Mouse (Mus musculus): Measurements from ENCODE around the gene Olfr566. TPM values are rescaled to one million over a fixed set of nuclear protein-coding genes. Genes with fewer than 3 reads are reported as not detected.

Olfr566 gene
- polyA plus RNA-seq (2016; fragmentation: Nextera tagmentation; extraction: Ambion mirVana), result not detected in 2 replicates

- Histone ChIP-seq H3K27me3 (ENCODE audit: insufficient read depth, poor library complexity, severe bottlenecking) (no peaks in the 10 kb centered on the region), H3K36me3 (no peaks in the 10 kb centered on the region), H3K4me3 (no peak within 1 kb of the TSS), H3K27ac (no peak within 1 kb of the TSS), H3K4me1 (replicated peaks) (no peaks in the 10 kb centered on the region), H3K9me3 (no peaks in the 10 kb centered on the region)
- 82% methylated on average over 1 of the region's 1 CpGs for WGBS
- DNase-seq (ENCODE audit: low spot score), result no peak
Measured at GRCm38 (mm10) chr7:102858665-102859064, at the start of gene Olfr566. Gene Olfr566 (minus strand): TSS chr7:102858765.

- Histone ChIP-seq H3K4me1 (replicated peaks) (no peaks in the 10 kb centered on the region), H3K4me3 (no peak within 1 kb of the TSS), H3K27ac (no peak within 1 kb of the TSS), H3K27me3 (ENCODE audit: insufficient read depth, poor library complexity, severe bottlenecking) (no peaks in the 10 kb centered on the region), H3K36me3 (no peaks in the 10 kb centered on the region), H3K9me3 (no peaks in the 10 kb centered on the region)
- no peak for DNase-seq (ENCODE audit: low spot score)
- 70% methylated on average over 3 of the region's 3 CpGs for WGBS
Measured at GRCm38 (mm10) chr7:102890782-102891181, 32.2 kb upstream of the Olfr566 start, which contains the start of gene Olfr569. Gene Olfr569 (minus strand): TSS chr7:102890882.

- no peaks in the 10 kb centered on the region for H3K4me1 ChIP-seq (replicated peaks)
- DNase-seq (ENCODE audit: low spot score), result no peak
- H3K9me3 ChIP-seq, result no peaks in the 10 kb centered on the region
- H3K27ac ChIP-seq, result no peak within 1 kb of the TSS
- H3K4me3 ChIP-seq, result no peak within 1 kb of the TSS
- H3K27me3 ChIP-seq (ENCODE audit: insufficient read depth, poor library complexity, severe bottlenecking), result no peaks in the 10 kb centered on the region
- H3K36me3 ChIP-seq, result no peaks in the 10 kb centered on the region
Measured at GRCm38 (mm10) chr7:102876822-102877221, 18.3 kb upstream of the Olfr566 start, which contains the start of gene Olfr568. Gene Olfr568 (plus strand): TSS chr7:102877122.

GRCm38 (mm10) chr7:102855807-102856206 is 2.8 kb downstream of the Olfr566 start:
- no peak for DNase-seq (ENCODE audit: low spot score)
- Histone ChIP-seq H3K4me1 (replicated peaks) (no peaks in the 10 kb centered on the region), H3K36me3 (no peaks in the 10 kb centered on the region), H3K27ac (no peak overlapping the region), H3K9me3 (no peaks in the 10 kb centered on the region), H3K27me3 (ENCODE audit: insufficient read depth, poor library complexity, severe bottlenecking) (no peaks in the 10 kb centered on the region), H3K4me3 (no peak overlapping the region)

Other genes with a start within 250 kb of the Olfr566 start
- gene Olfr553, start 240.5 kb downstream of the Olfr566 start, polyA plus RNA-seq (2016; fragmentation: Nextera tagmentation; extraction: Ambion mirVana), result not detected in 2 replicates
- gene Olfr554, start 220.3 kb downstream of the Olfr566 start, polyA plus RNA-seq (2016; fragmentation: Nextera tagmentation; extraction: Ambion mirVana), result not detected in 2 replicates
- gene Olfr555, start 199.9 kb downstream of the Olfr566 start, polyA plus RNA-seq (2016; fragmentation: Nextera tagmentation; extraction: Ambion mirVana), result not detected in 2 replicates
- not detected in 2 replicates for gene Olfr556, start 193.9 kb downstream of the Olfr566 start, polyA plus RNA-seq (2016; fragmentation: Nextera tagmentation; extraction: Ambion mirVana)
- gene Trim68, start 171.4 kb downstream of the Olfr566 start, polyA plus RNA-seq (2016; fragmentation: Nextera tagmentation; extraction: Ambion mirVana), result 9.6 and 9.9 TPM in 2 replicates
- gene Olfr557, start 162.9 kb downstream of the Olfr566 start, polyA plus RNA-seq (2016; fragmentation: Nextera tagmentation; extraction: Ambion mirVana), result not detected in 2 replicates
- gene Olfr558, start 156.6 kb downstream of the Olfr566 start, polyA plus RNA-seq (2016; fragmentation: Nextera tagmentation; extraction: Ambion mirVana), result 0.06 and 0.10 TPM in 2 replicates
- gene Olfr33, start 139.7 kb downstream of the Olfr566 start, polyA plus RNA-seq (2016; fragmentation: Nextera tagmentation; extraction: Ambion mirVana), result not detected in 2 replicates
- not detected in 2 replicates for gene Olfr559, start 131.3 kb downstream of the Olfr566 start, polyA plus RNA-seq (2016; fragmentation: Nextera tagmentation; extraction: Ambion mirVana)
- not detected in 2 replicates for gene Olfr560, start 99.4 kb downstream of the Olfr566 start, polyA plus RNA-seq (2016; fragmentation: Nextera tagmentation; extraction: Ambion mirVana)
- gene Olfr78, start 99.3 kb downstream of the Olfr566 start, polyA plus RNA-seq (2016; fragmentation: Nextera tagmentation; extraction: Ambion mirVana), result 0.07 TPM in 1 of 2 replicates, not detected in the other
- gene Olfr561, start 87.5 kb downstream of the Olfr566 start, polyA plus RNA-seq (2016; fragmentation: Nextera tagmentation; extraction: Ambion mirVana), result 0.24 TPM in 1 of 2 replicates, not detected in the other
- not detected in 2 replicates for gene Olfr564, start 55.3 kb downstream of the Olfr566 start, polyA plus RNA-seq (2016; fragmentation: Nextera tagmentation; extraction: Ambion mirVana)
- gene Olfr568, start 18.4 kb upstream of the Olfr566 start, polyA plus RNA-seq (2016; fragmentation: Nextera tagmentation; extraction: Ambion mirVana), result not detected in 2 replicates
- gene Olfr569, start 32.1 kb upstream of the Olfr566 start, polyA plus RNA-seq (2016; fragmentation: Nextera tagmentation; extraction: Ambion mirVana), result not detected in 2 replicates
- not detected in 2 replicates for gene Olfr570, start 35.8 kb upstream of the Olfr566 start, polyA plus RNA-seq (2016; fragmentation: Nextera tagmentation; extraction: Ambion mirVana)
- gene Olfr571, start 58.8 kb upstream of the Olfr566 start, polyA plus RNA-seq (2016; fragmentation: Nextera tagmentation; extraction: Ambion mirVana), result 0.03 TPM in 1 of 2 replicates, not detected in the other
- not detected in 2 replicates for gene Olfr572, start 65.6 kb upstream of the Olfr566 start, polyA plus RNA-seq (2016; fragmentation: Nextera tagmentation; extraction: Ambion mirVana)
- gene Olfr573-ps1, start 83.8 kb upstream of the Olfr566 start, polyA plus RNA-seq (2016; fragmentation: Nextera tagmentation; extraction: Ambion mirVana), result not detected in 2 replicates
- gene Olfr574, start 89.7 kb upstream of the Olfr566 start, polyA plus RNA-seq (2016; fragmentation: Nextera tagmentation; extraction: Ambion mirVana), result not detected in 2 replicates
- not detected in 2 replicates for gene Olfr575, start 100.0 kb upstream of the Olfr566 start, polyA plus RNA-seq (2016; fragmentation: Nextera tagmentation; extraction: Ambion mirVana)
- not detected in 2 replicates for gene Olfr576, start 103.9 kb upstream of the Olfr566 start, polyA plus RNA-seq (2016; fragmentation: Nextera tagmentation; extraction: Ambion mirVana)
- not detected in 2 replicates for gene Olfr577, start 117.2 kb upstream of the Olfr566 start, polyA plus RNA-seq (2016; fragmentation: Nextera tagmentation; extraction: Ambion mirVana)
- not detected in 2 replicates for gene Olfr578, start 130.6 kb upstream of the Olfr566 start, polyA plus RNA-seq (2016; fragmentation: Nextera tagmentation; extraction: Ambion mirVana)
- not detected in 2 replicates for gene Olfr582, start 179.3 kb upstream of the Olfr566 start, polyA plus RNA-seq (2016; fragmentation: Nextera tagmentation; extraction: Ambion mirVana)
- gene Olfr583, start 192.5 kb upstream of the Olfr566 start, polyA plus RNA-seq (2016; fragmentation: Nextera tagmentation; extraction: Ambion mirVana), result not detected in 2 replicates
- gene Olfr584, start 223.1 kb upstream of the Olfr566 start, polyA plus RNA-seq (2016; fragmentation: Nextera tagmentation; extraction: Ambion mirVana), result not detected in 2 replicates
- gene Olfr585, start 239.0 kb upstream of the Olfr566 start, polyA plus RNA-seq (2016; fragmentation: Nextera tagmentation; extraction: Ambion mirVana), result not detected in 2 replicates

Measured in hindbrain, embryonic 10.5 days (tissue).